Mouse (Mus musculus) embryonic facial prominence, embryonic 11.5 days (tissue): ENCODE measurements around the gene Prmt8. TPM values are rescaled to one million over a fixed set of nuclear protein-coding genes. Genes with fewer than 3 reads are reported as not detected.

Source experiments
- ATAC-seq: fragments of 200-750 bp; cut with Nextera tagmentation; replicated peaks from 2 replicates; pipeline ENCODE4 v1.8.0; 2017; ENCODE audit warnings: low read depth; ENCODE audit not compliant: insufficient number of reproducible peaks, low FRiP score, low TSS enrichment
- DNase-seq: peaks from one replicate; pipeline ENCODE4 v3.0.0-alpha.2; 2015; ENCODE audit warnings: low spot score
- H3K27ac ChIP-seq: fragments of 300-500 bp; sonication (generic); replicated peaks from 2 replicates; pipeline ENCODE4 v1.5.1; 2014; ENCODE audit warnings: mild to moderate bottlenecking, low read depth, low read length, control low read depth
- H3K27me3 ChIP-seq: fragments of 300-500 bp; sonication (generic); 2 replicates; pipeline ENCODE4 v1.6.1; 2014; ENCODE audit warnings: mild to moderate bottlenecking, low read length, moderate library complexity, mixed read lengths; ENCODE audit not compliant: control insufficient read depth, insufficient read depth
- H3K36me3 ChIP-seq: fragments of 300-500 bp; sonication (generic); replicated peaks from 2 replicates; pipeline ENCODE4 v1.6.1; 2014; ENCODE audit warnings: low read depth, mild to moderate bottlenecking, low read length, moderate library complexity, mixed read lengths; ENCODE audit not compliant: control insufficient read depth, insufficient read depth
- H3K4me1 ChIP-seq: fragments of 300-500 bp; sonication (generic); 2 replicates; pipeline ENCODE4 v1.6.1; 2014; ENCODE audit warnings: low read length, mixed read lengths; ENCODE audit not compliant: control insufficient read depth, insufficient read depth
- H3K4me2 ChIP-seq: fragments of 300-500 bp; sonication (generic); 2 replicates; pipeline ENCODE4 v1.6.1; 2014; ENCODE audit warnings: low read depth, mild to moderate bottlenecking, control low read depth, low read length, moderate library complexity
- H3K4me3 ChIP-seq: fragments of 300-500 bp; sonication (generic); 2 replicates; pipeline ENCODE4 v1.5.1; 2014; ENCODE audit warnings: low read depth, low read length, control low read depth
- H3K9ac ChIP-seq: fragments of 300-500 bp; sonication (generic); replicated peaks from 2 replicates; pipeline ENCODE4 v1.6.1; 2014; ENCODE audit warnings: mild to moderate bottlenecking, control low read depth, low read length
- H3K9me3 ChIP-seq: fragments of 300-500 bp; sonication (generic); replicated peaks from 2 replicates; pipeline ENCODE4 v1.6.1; 2016; ENCODE audit warnings: mild to moderate bottlenecking, low read length, inconsistent platforms, mixed read lengths; ENCODE audit not compliant: control insufficient read depth
- WGBS: fragments of 180-500 bp; shearing (Covaris S2); extraction: QIAGEN DNeasy Blood & Tissue Kit; methylation state at CpG from one replicate; pipeline ENCODE4 v1.1.7; 2014; 5-methylcytosine and 5-hydroxymethylcytosine counted together
- polyA plus RNA-seq: library from polyadenylated mRNA; unstranded; fragments of >200 nt; fragmentation: Nextera tagmentation; extraction: Ambion mirVana; gene quantifications from 2 replicates; pipeline ENCODE4 v1.2.1, GENCODE M21; 2014

Prmt8 gene
- polyA plus RNA-seq, 1 experiment from 2014 or later, result 4.6 TPM

GRCm38 (mm10) chr6:127672071-127672470 is 97.2 kb downstream of the Prmt8 start:
- H3K27ac ChIP-seq, result no peak overlapping the region
- H3K9me3 ChIP-seq, result no peaks in the 10 kb centered on the region
- H3K36me3 ChIP-seq, result no peaks in the 10 kb centered on the region
- ATAC-seq, result no peak
- no peaks in the 10 kb centered on the region for H3K27me3 ChIP-seq
- DNase-seq, result no peak
- H3K4me2 ChIP-seq, result no peak overlapping the region
- H3K4me1 ChIP-seq, result no peaks in the 10 kb centered on the region
- no peak overlapping the region for H3K9ac ChIP-seq
- 79% methylated on average over 7 of the region's 7 CpGs for WGBS
- no peak overlapping the region for H3K4me3 ChIP-seq

- no peak overlapping the region for H3K4me2 ChIP-seq
- H3K27ac ChIP-seq, result no peak overlapping the region
- ATAC-seq (no peak), DNase-seq (no peak)
- H3K4me3 ChIP-seq, result no peak overlapping the region
- WGBS, result 90% methylated on average over 4 of the region's 4 CpGs
- H3K9me3 ChIP-seq, result no peaks in the 10 kb centered on the region
- no peaks in the 10 kb centered on the region for H3K36me3 ChIP-seq
- no peak overlapping the region for H3K9ac ChIP-seq
- H3K4me1 ChIP-seq, result no peaks in the 10 kb centered on the region
- no peaks in the 10 kb centered on the region for H3K27me3 ChIP-seq
These were observed 99.2 kb downstream of the Prmt8 start for GRCm38 (mm10) chr6:127670031-127670430.

- Histone ChIP-seq H3K9ac (no peak overlapping the region), H3K27me3 (no peaks in the 10 kb centered on the region), H3K9me3 (no peaks in the 10 kb centered on the region), H3K4me3 (no peak overlapping the region), H3K4me2 (no peak overlapping the region), H3K36me3 (no peaks in the 10 kb centered on the region), H3K27ac (no peak overlapping the region), H3K4me1 (no peaks in the 10 kb centered on the region)
- 71% methylated on average over 4 of the region's 4 CpGs for WGBS
- no peak for DNase-seq
- no peak for ATAC-seq
These were observed 100.0 kb downstream of the Prmt8 start for GRCm38 (mm10) chr6:127669313-127669712.

- 86% methylated on average over 7 of the region's 7 CpGs for WGBS
- H3K4me2 ChIP-seq, result no peak overlapping the region
- H3K4me3 ChIP-seq, result no peak overlapping the region
- DNase-seq (no peak), ATAC-seq (no peak)
- H3K36me3 ChIP-seq, result no peaks in the 10 kb centered on the region
- H3K9ac ChIP-seq, result no peak overlapping the region
- no peaks in the 10 kb centered on the region for H3K9me3 ChIP-seq
- H3K27ac ChIP-seq, result no peak overlapping the region
- no peaks in the 10 kb centered on the region for H3K27me3 ChIP-seq
- no peaks in the 10 kb centered on the region for H3K4me1 ChIP-seq
These were observed 106.0 kb downstream of the Prmt8 start for GRCm38 (mm10) chr6:127663263-127663662.

- Histone ChIP-seq H3K4me3 (no peak overlapping the region), H3K27me3 (no peaks in the 10 kb centered on the region), H3K9ac (no peak overlapping the region), H3K4me1 (no peaks in the 10 kb centered on the region), H3K9me3 (no peaks in the 10 kb centered on the region), H3K4me2 (no peak overlapping the region), H3K36me3 (no peaks in the 10 kb centered on the region), H3K27ac (no peak overlapping the region)
- DNase-seq (no peak), ATAC-seq (no peak)
- WGBS, result 87% methylated on average over 7 of the region's 7 CpGs
These were observed 107.5 kb downstream of the Prmt8 start for GRCm38 (mm10) chr6:127661717-127662292.

GRCm38 (mm10) chr6:127659966-127660365 is 109.3 kb downstream of the Prmt8 start:
- no peak overlapping the region for H3K27ac ChIP-seq
- ATAC-seq (no peak), DNase-seq (no peak)
- no peaks in the 10 kb centered on the region for H3K36me3 ChIP-seq
- H3K4me1 ChIP-seq, result no peaks in the 10 kb centered on the region
- no peak overlapping the region for H3K9ac ChIP-seq
- H3K4me2 ChIP-seq, result no peak overlapping the region
- no peak overlapping the region for H3K4me3 ChIP-seq
- H3K9me3 ChIP-seq, result no peaks in the 10 kb centered on the region
- H3K27me3 ChIP-seq, result no peaks in the 10 kb centered on the region
- 81% methylated on average over 4 of the region's 4 CpGs for WGBS

GRCm38 (mm10) chr6:127659472-127659871 is 109.8 kb downstream of the Prmt8 start:
- no peaks in the 10 kb centered on the region for H3K36me3 ChIP-seq
- ATAC-seq (no peak), DNase-seq (no peak)
- WGBS, result 78% methylated on average over 5 of the region's 5 CpGs
- no peak overlapping the region for H3K9ac ChIP-seq
- no peaks in the 10 kb centered on the region for H3K27me3 ChIP-seq
- H3K9me3 ChIP-seq, result no peaks in the 10 kb centered on the region
- H3K27ac ChIP-seq, result no peak overlapping the region
- no peak overlapping the region for H3K4me2 ChIP-seq
- H3K4me1 ChIP-seq, result no peaks in the 10 kb centered on the region
- no peak overlapping the region for H3K4me3 ChIP-seq

- Histone ChIP-seq H3K27me3 (no peaks in the 10 kb centered on the region), H3K9me3 (no peaks in the 10 kb centered on the region), H3K9ac (no peak overlapping the region), H3K4me3 (no peak overlapping the region), H3K36me3 (no peaks in the 10 kb centered on the region), H3K27ac (no peak overlapping the region), H3K4me2 (no peak overlapping the region), H3K4me1 (no peaks in the 10 kb centered on the region)
- WGBS, result 91% methylated on average over 11 of the region's 11 CpGs
- no peak for DNase-seq
- ATAC-seq, result no peak
These were observed 112.1 kb downstream of the Prmt8 start for GRCm38 (mm10) chr6:127657152-127657551.
